Mouse (Mus musculus) heart, postnatal 25 days (tissue): ENCODE data around the gene Rnf224. TPM values are rescaled to one million over a fixed set of nuclear protein-coding genes. Genes with fewer than 3 reads are reported as not detected.

Experiments used
- DNase-seq: peaks from one replicate; pipeline ENCODE4 v3.0.0; 2022; ENCODE audit warnings: low spot score
- intact Hi-C: fragments of 180-260 bp; cut with DNase I; formaldehyde crosslinking; loops from one replicate; pipeline ENCODE4 v1.15.1; 2025
- total RNA-seq, 2 experiments: library from RNA; stranded (reverse); gene quantifications; 2 replicates each; pipeline ENCODE4 v1.2.3; 2021

Gene Rnf224
- total RNA-seq, 2 experiments from 2014 or later, result not detected

DNA sequence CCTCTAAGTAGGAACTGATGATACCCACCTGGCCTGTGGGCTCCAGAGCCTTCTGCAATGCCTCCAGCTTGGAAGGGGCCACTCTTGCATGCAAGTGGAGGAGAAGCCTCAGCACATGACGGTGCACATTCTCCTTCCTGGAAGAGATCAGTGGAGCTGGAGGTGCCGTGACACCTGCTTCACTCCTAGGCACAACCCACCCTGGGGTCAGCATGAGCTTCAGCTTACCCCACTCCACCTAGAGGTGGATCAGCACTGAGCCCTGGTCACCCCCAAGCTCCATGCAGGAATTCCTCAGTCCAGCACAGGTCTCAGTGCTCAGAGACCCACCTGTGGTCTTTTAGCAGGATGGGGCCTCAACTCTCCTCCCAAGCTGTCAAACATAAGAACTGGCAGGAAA is 36.0 kb downstream of the Rnf224 start:
- intact Hi-C loops, result no loop called here
- no peak for DNase-seq

DNA sequence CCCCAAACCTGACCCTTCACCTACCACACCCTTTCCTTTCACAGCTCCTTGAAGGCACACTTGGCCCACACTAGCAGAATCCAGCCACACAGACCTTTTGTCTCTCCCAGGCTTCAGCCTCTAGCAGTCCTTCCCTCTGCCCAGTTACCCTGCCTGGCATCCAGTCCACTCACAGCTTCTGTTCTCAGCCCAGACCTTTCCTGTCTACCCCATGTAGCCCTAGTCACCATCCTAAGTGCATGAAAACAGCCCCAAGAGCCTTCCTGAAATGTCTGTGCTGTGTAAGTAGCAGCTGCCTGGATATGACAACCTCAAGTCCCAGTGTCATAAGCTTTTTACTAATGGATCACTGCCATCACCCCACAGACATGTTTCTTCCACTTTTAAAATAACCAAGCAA is 38.6 kb downstream of the Rnf224 start:
- no peak for DNase-seq
- intact Hi-C loops, result no loop called here

DNA sequence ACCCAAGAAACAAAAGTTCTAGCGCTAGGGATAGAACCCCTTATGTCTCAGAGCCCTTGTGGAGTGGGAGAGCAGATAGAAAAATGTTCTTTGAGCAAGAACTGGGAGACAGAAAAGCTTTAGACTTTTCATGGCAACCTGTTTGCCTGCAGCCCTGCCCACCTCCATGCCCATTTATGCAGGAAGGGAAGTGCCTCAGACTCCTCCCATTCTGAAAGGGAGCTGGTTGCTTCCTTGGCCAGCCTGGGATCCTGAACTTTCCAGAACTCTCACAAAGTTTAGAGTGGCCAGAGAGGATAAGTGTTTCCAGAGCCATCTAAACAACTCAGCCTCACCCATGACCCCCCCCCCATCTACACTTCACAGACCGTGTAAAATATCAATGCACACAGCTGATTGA is 39.4 kb downstream of the Rnf224 start:
- intact Hi-C loops, result no loop called here
- DNase-seq, result no peak

DNA sequence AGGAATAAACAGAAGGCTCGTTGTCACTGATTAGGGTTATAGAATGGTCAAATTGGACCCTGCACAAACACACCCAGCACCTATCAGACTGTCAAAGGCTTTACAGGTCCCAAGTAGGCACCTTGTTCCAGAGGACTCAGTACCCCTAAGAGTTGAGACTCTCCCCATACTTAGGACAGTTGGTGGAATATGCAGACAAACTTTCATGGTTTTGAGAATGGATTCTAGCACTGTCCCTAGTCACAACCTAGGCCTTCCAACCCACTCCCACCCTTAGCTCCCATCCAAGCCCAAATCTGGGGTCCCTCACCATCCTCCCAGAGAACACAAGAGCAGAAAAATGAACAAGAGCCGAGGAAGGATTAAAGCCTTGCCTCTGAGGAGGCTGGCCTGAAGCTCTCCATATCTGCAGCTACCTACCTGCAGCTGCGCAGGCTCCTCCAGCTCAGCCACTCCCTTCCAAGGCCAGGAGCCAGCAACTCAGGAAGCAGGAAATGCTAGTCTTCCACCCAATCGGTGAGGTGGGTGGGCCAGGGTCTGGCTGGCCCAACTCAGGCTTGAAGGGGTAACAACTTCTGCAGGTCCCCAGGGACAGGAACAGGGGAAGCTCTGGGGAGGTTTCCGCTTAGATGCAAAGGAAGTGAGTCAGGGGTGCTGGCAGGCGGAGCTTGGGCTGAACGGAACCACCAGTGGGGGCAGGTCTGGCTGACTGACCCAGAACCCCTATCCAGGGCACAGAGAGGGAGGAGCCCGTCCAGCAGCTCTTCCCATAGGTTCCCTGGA is 40.2 kb downstream of the Rnf224 start, which contains the start of gene Tor4a:
Gene Tor4a, minus strand, starts transcription at position 715 of the 783 bp plus-strand sequence.
- peak; percentile 88 for DNase-seq
- intact Hi-C loops, result no loop called here

DNA sequence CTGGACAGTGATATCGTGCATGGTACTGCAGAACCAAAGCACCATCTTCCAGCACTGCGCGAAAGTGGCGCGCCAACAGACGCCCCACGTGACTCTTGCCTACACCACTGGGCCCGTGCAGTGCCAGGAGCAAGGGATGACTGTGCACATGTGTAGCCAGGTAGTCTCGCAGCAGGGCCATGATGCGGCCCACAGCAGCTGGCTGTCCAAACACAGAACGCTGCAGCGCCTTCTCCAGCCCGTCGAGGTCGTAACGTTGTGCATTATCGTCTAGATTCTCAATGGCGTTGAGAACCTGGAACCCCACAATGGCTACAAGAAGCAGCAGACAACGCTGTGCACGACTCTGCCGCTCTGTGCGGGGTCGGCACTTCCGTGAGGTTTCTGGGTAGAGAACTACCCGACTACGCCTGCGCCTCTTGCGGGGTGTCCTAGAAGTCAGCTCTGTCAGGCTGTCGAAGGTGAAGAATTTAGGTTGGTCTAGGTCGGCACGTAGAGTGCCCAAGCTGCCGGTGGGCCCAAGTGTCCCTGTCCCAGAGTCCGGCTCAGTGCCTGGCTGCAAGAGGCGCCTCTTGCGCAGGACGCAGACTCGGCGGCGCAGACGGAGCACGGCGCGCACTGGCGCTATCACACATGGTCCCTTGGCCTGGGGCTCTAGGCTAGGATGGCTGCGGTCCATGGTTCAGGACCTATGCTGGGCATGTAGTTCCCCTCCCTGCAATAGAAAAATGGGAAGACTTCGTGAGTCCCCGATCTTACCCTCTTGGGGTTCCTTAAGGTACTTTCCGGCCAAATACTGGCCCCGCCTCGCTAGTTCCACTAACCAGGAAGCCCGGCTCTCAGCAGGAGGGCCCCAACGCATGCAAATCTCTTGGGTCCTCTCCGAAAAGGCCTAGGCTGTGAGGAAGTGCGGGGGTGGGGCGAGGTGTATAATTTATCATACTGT is 41.1 kb downstream of the Rnf224 start:
- intact Hi-C loops, result no loop called here
- peak; percentile 60 for DNase-seq

DNA sequence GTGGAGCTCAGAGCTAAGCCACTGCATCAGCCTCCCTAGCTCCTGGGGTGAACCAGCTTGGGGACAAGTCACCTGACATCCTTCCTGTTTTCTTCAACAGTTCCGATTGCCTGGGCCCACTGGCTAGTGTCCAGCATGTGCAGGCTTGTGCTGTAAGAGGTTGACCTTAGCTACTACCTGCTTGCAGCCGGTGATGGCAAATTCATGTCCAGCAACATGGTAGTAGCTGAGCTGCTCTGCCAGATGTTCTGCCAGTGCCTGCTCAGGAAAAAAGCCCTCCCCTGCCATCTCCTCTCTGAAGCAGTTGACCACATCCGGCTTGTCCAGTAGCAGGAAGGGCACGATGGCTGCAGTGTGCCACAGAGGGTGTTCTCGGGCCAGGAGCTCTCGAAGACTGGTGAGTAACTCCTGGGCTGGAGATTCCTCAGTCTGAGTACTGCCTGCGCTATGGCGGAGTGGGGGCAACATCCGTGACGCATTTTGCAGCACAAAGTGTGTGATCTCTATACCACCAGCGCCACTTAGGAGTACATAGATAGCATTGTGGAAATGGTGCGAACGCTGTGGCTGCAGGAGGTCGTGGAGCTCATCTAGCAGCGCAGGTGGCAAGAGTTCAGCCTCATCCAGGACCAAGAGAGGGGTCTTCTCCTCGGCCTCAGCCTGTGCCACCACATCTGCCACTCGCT is 42.0 kb downstream of the Rnf224 start:
- intact Hi-C loops, result loop anchor here (5.0 kb wide), 1 partner anchor 133 kb away; no protein-coding TSS in a partner anchor
- no peak for DNase-seq

DNA sequence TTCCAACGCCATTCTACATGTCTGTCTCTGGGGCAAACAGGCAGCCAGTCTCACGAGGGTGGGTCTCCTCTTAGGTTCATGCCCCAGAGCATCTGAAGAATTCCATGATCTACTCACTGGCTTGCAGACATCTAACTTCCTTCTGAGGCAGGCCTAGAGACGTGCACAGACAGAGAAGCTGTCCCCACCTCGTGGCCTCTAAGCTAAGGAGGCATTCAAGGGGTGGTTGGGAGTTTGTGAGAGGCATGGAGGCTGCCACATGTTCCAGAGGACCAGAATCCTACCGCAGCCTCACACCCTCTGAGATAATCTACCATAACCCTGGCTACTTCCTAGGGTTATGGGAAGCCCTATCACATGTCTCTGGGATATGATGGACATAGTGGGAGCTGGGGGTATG is 42.6 kb downstream of the Rnf224 start:
- DNase-seq, result no peak

DNA sequence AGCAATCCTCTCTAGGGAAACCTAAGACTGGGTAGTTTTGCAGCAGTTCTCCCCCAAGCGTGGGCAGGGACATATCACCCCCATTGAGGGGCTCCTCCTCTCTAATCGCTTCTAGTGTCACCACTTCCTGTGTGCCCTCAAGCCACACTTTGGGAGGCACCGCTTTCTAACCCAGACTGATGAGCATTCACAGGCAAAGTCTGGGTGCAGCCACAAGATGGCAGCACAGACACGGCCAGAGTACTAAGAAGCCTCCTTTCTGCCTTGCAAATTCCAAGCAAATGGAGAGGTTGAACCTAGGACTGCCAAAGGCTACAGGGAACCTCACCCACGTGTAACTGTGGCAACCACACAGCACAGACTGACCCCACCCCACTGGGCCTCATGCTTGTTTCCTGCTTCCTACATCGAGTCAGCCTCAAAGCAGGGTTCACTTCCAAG is 43.2 kb downstream of the Rnf224 start:
- peak; percentile 76 for DNase-seq
- intact Hi-C loops, result loop anchor here (1.0 to 5.0 kb wide), 4 partner anchors 35 to 134 kb away; partner anchors contain the start of gene Tmem203

More for the DNA sequence above, 42.6 kb downstream of the Rnf224 start:
- intact Hi-C loops, result loop anchor here (5.0 kb wide), 1 partner anchor 133 kb away; no protein-coding TSS in a partner anchor

DNA sequence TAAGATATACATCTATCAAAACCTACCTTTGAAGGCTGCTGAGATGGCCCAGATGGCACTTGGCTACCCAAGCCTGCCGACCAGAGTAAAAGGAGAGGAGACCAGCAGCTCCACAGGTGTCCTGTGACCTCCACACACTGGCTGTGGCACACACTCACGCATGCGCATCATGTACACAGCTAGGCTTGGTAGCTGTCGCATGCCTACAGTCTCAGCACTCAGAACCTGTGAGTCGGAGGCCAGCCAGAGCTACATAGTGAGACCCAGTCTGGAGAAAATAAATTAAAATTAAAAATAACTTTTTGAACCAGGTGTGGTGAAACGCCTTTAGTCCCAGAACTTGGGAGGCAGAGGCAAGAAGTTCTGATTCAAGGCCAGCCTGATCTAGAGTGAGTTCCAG is 48.7 kb downstream of the Rnf224 start:
- DNase-seq, result no peak
- intact Hi-C loops, result loop anchor here (10.0 kb wide), 1 partner anchor 223 kb away; the partner anchor contains the start of gene Dph7

DNA sequence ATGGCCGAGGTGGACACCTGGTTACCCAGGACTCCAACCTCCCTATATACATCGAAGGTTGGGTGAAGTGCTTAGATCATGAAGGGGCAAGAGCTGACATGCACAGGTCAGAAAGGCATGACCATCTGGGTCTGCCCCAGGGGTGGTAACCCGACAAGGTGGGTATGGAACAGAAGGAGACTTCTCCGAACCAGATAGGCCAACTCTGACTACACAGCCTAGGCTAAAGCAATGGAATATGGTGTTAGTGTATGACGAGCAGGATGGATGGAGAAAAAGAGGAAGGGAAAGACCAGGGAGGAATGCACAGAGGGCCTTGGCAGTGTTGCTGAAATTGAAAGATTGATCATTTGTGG is 50.0 kb downstream of the Rnf224 start:
- intact Hi-C loops, result loop anchor here (1.0 to 10.0 kb wide), 2 partner anchors 58 to 222 kb away; partner anchors contain the start of gene Dph7

DNA sequence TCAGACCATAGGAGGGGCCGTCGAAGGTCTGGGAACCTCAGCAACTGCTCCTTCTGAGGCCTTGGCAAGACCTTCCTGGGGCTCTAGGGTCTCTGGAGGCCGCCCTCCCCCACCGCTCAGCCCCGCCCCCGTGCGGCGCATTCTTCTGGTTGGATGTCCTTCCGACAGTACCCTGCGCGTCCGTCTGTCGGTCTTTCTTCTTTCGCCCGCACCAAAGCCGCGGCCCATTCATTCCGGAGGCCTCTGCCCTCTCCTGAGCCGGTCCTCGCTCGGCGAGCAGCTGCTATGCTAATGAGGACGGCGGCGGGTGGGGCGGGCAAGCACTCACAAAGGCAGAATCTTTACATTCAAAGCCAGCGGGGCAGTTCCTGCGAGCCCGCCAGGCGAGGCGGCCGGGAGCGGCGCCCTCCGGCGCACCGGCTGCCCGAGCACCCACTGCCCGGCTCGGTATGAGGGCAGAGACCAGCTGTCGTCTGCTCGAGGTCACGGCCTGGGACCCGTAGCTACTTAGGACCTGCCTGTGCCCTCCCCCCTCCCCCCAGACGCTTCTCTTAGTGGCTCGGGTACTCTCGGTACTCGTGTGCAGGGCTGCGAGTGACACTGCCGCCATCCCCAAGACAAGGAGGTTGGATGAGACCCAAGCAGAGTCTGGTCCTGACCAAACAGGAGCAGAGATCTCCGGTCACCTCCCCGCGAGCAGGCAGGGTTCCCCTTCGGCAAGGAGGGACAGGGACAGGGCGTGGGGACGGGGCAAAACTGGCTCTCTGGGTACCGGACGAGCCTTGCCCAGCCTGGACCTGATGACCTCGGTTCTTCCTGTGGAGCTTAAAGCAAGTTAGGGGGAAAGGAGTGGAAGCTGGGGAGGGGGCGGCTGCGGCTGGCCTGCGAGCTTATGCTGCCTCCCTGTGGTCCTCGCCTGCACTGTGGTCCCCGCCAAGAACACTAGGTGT is 50.7 kb downstream of the Rnf224 start:
- intact Hi-C loops, result loop anchor here (1.0 to 10.0 kb wide), 2 partner anchors 58 to 221 kb away; partner anchors contain the start of gene Dph7
- no peak for DNase-seq

More for the DNA sequence above, 50.0 kb downstream of the Rnf224 start:
- no peak for DNase-seq

DNA sequence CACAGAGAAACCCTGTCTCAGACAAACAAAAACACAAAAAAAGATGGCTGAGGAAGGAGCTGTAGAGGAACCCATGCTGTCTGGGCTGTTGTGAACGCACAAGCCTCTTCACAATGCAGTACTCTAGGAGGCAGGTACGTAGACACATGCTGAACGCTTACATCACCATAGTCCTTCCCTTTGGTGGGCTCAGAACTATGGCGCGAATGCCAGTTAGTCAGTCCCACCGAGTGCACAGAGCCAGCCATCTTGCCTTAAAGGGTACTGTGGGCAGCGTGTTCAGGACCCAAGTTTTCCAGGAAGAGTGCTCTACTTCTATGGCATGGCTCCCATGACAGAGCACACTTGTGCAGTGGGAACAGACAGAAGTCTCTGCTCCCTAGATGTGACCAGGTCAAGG is 52.1 kb downstream of the Rnf224 start:
- DNase-seq, result no peak
- intact Hi-C loops, result loop anchor here (5.0 to 10.0 kb wide), 2 partner anchors 42 to 220 kb away; partner anchors contain the start of gene Dph7

Other genes starting within 250 kb of the Rnf224 start
- gene Nsmf, start 182.4 kb downstream of the Rnf224 start, total RNA-seq, result 10 to 100 TPM; 19.8 to 21.2 TPM
- gene Entpd8, start 156.5 kb downstream of the Rnf224 start, total RNA-seq, result not detected
- not detected for gene Noxa1, start 141.6 kb downstream of the Rnf224 start, total RNA-seq
- gene Nrarp, start 56.0 kb downstream of the Rnf224 start, total RNA-seq, result 10 to 100 TPM in 1 of 2 experiments, 1 to 10 TPM in 1; 7.2 to 11.5 TPM
- 1 to 10 TPM; 4.1 to 4.2 TPM for gene Tor4a, start 39.9 kb downstream of the Rnf224 start, total RNA-seq
- 10 to 100 TPM; 36.1 to 40.6 TPM for gene Nelfb, start 25.3 kb downstream of the Rnf224 start, total RNA-seq
- gene Stpg3, start 22.1 kb downstream of the Rnf224 start, total RNA-seq, result not detected
- gene Fam166a, start 18.0 kb downstream of the Rnf224 start, total RNA-seq, result not detected
- gene Tubb4b, start 12.1 kb downstream of the Rnf224 start, total RNA-seq, result 100 to 1,000 TPM; 258 to 313 TPM
- gene Slc34a3, start 2.4 kb downstream of the Rnf224 start, total RNA-seq, result not detected
- under 1 TPM in 1 of 2 experiments, not detected in 1; 0.53 TPM for gene Rnf208, start 5.5 kb upstream of the Rnf224 start, total RNA-seq
- not detected for gene Cysrt1, start 5.7 kb upstream of the Rnf224 start, total RNA-seq
- 1 to 10 TPM; 1.5 to 1.7 TPM for gene AL732309.1, start 10.1 kb upstream of the Rnf224 start, total RNA-seq
- gene Tmem203, start 18.7 kb upstream of the Rnf224 start, total RNA-seq, result 10 to 100 TPM; 12.6 to 13.2 TPM
- gene Tprn, start 25.8 kb upstream of the Rnf224 start, total RNA-seq, result 1 to 10 TPM; 3.6 to 6.0 TPM
- gene Ssna1, start 35.7 kb upstream of the Rnf224 start, total RNA-seq, result 10 to 100 TPM; 36.7 to 40.5 TPM
- 10 to 100 TPM; 38.4 to 40.7 TPM for gene Anapc2, start 35.7 kb upstream of the Rnf224 start, total RNA-seq
- gene Tmem210, start 51.4 kb upstream of the Rnf224 start, total RNA-seq, result not detected
- not detected for gene Lrrc26, start 53.1 kb upstream of the Rnf224 start, total RNA-seq
- not detected for gene Grin1, start 82.4 kb upstream of the Rnf224 start, total RNA-seq
- gene Man1b1, start 95.6 kb upstream of the Rnf224 start, total RNA-seq, result 10 to 100 TPM; 18.0 to 20.9 TPM
- 1 to 10 TPM; 3.0 to 3.4 TPM for gene Dpp7, start 119.6 kb upstream of the Rnf224 start, total RNA-seq
- 1 to 10 TPM; 4.0 to 6.1 TPM for gene Uap1l1, start 128.9 kb upstream of the Rnf224 start, total RNA-seq
- gene Sapcd2, start 135.5 kb upstream of the Rnf224 start, total RNA-seq, result under 1 TPM; 0.16 to 0.50 TPM
- gene Entpd2, start 159.1 kb upstream of the Rnf224 start, total RNA-seq, result 10 to 100 TPM; 10.8 to 13.9 TPM
- 10 to 100 TPM; 25.1 to 27.7 TPM for gene Npdc1, start 162.6 kb upstream of the Rnf224 start, total RNA-seq
- under 1 TPM in 1 of 2 experiments, not detected in 1; 0.34 TPM for gene Fut7, start 186.5 kb upstream of the Rnf224 start, total RNA-seq
- 10 to 100 TPM; 31.2 to 36.2 TPM for gene Abca2, start 191.9 kb upstream of the Rnf224 start, total RNA-seq
- 1 to 10 TPM; 2.4 to 3.6 TPM for gene Clic3, start 220.1 kb upstream of the Rnf224 start, total RNA-seq
- gene Paxx, start 224.3 kb upstream of the Rnf224 start, total RNA-seq, result 10 to 100 TPM; 17.4 to 20.8 TPM
- 100 to 1,000 TPM; 117 to 160 TPM for gene Ptgds, start 233.3 kb upstream of the Rnf224 start, total RNA-seq